8 mouse cellular contexts compared by ENCODE assay signal in the genomic region with DNA sequence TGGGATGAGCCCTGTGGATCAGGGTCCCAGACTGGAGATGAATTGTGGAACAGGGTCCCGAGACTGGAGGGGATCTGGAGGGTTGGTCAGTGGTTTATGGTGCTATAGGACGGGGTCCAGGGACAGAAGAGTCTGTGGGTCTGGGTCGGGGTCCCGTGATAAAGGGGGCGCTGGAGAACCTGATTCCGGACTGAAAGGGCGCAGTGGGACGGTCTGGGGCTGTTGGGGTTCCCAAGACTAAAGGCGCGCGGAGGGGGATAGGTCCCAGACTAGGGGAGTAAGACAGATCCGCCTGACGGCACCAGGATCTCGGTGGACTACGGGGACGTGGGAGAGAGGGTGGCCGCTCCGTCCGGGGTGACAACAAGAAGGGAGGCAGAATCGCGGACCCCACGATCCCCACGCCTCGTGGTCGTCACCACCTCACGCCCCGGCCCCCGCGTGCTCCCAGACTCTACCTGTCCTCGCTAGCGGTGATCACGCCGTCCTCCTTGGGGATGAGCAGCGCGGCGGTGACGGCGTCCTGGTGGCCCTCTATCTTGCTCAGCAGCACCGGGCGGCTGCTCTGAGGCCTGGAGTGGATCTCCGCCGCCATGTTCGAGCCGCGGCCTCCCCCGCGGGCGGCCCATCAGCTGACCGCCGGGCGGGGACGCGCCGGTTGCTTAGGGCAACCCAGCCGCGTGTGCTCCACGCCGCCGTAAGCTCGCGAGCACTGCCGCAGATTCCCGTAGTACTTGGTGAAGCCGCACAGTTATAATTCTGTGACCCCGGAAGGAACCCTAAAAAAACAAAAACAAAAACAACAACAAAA. TPM values are rescaled to one million over a fixed set of nuclear protein-coding genes. Genes with fewer than 3 reads are reported as not detected.
DNase-seq lines count a peak whose midpoint lies in the region; ATAC-seq lines count a peak whose summit lies in the region.

No protein-coding gene starts in this region.

- DNase-seq in adrenal gland, adult (ENCODE audit: inconsistent age in 2 of 2, low spot score in 1 of 2), result peak; percentile 87 to 93
- peak; percentile 92 for DNase-seq in embryo, embryonic 10 days (ENCODE audit: low spot score)
- peak; percentile 85 for DNase-seq in gastrocnemius, postnatal 14 days
- DNase-seq in left cerebral cortex, postnatal 14 days (ENCODE audit: low spot score in 2 of 2), result peak; percentile 80 to 86
- peak; percentile 87 for DNase-seq in right cerebral cortex, postnatal 25 days
- peak; percentile 75 to 81 for DNase-seq in urinary bladder, postnatal 36 days (ENCODE audit: low spot score in 2 of 2)

- peak; percentile 91 for ATAC-seq in inflammation-experienced regulatory T-cells, adult 6 months
- peak; percentile 88 for ATAC-seq in megakaryocyte-erythroid progenitor cell, adult 5-6 weeks (replicated peaks; ENCODE audit: low FRiP score, low TSS enrichment, poor library complexity, severe bottlenecking)

- intact Hi-C loops in gastrocnemius, postnatal 14 days (cut with DNase I; ENCODE audit: low total_unique reads), result no loop called here
- intact Hi-C loops in left cerebral cortex, postnatal 14 days (cut with DNase I), result no loop called here

RNA-seq across cellular contexts. Expression of a gene that starts 14.5 kb away (rescaled TPM):
- total RNA-seq in gastrocnemius, postnatal 14 days (2021), result 10 to 100 TPM; 35.5 to 36.4 TPM
- polyA plus RNA-seq in inflammation-experienced regulatory T-cells, adult 6 months (2017; shearing (Covaris generic)), result 10 to 100 TPM; 57.9 to 59.8 (median 59.5) TPM
- total RNA-seq in left cerebral cortex, postnatal 14 days (2021), result 10 to 100 TPM; 24.8 to 26.4 TPM
- 34.5 and 40.3 TPM in 2 replicates for total RNA-seq in megakaryocyte-erythroid progenitor cell, adult 5-6 weeks (2014; fragmentation: Nextera tagmentation)
- total RNA-seq in megakaryocyte-erythroid progenitor cell, adult 5-6 weeks (2017), result 33.3 and 35.4 TPM in 2 replicates

RNA-seq across cellular contexts. Expression of a gene that starts 14.6 kb away (rescaled TPM):
- total RNA-seq in gastrocnemius, postnatal 14 days (2021), result 10 to 100 TPM; 10.5 to 13.5 TPM
- 10 to 100 TPM; 20.1 to 33.5 (median 22.2) TPM for polyA plus RNA-seq in inflammation-experienced regulatory T-cells, adult 6 months (2017; shearing (Covaris generic))
- 10 to 100 TPM; 39.3 to 42.0 TPM for total RNA-seq in left cerebral cortex, postnatal 14 days (2021)
- total RNA-seq in megakaryocyte-erythroid progenitor cell, adult 5-6 weeks (2014; fragmentation: Nextera tagmentation), result 11.6 and 19.0 TPM in 2 replicates
- 4.1 and 9.3 TPM in 2 replicates for total RNA-seq in megakaryocyte-erythroid progenitor cell, adult 5-6 weeks (2017)

Comparison
In these comparisons a context has a peak if more than half of its experiments do, and no peak if none do; other contexts are left out.
1. Peak in every context shown above with its lines: DNase-seq and ATAC-seq.